Mouse (Mus musculus) heart, embryonic 12.5 days (tissue): ENCODE data around the gene Pdzk1ip1. TPM values are rescaled to one million over a fixed set of nuclear protein-coding genes. Genes with fewer than 3 reads are reported as not detected.

Experiments used
- ATAC-seq: fragments of 200-750 bp; cut with Nextera tagmentation; 2 replicates; pipeline ENCODE4 v1.8.0; 2017; ENCODE audit warnings: moderate TSS enrichment, moderate library complexity; ENCODE audit not compliant: insufficient number of reproducible peaks, low FRiP score
- H3K27ac ChIP-seq: fragments of 300-500 bp; sonication (generic); 2 replicates; pipeline ENCODE4 v1.5.1; 2016; ENCODE audit warnings: mild to moderate bottlenecking, moderate library complexity; ENCODE audit not compliant: poor library complexity, severe bottlenecking
- H3K27me3 ChIP-seq: fragments of 300-500 bp; sonication (generic); replicated peaks from 2 replicates; pipeline ENCODE4 v1.6.1; 2016; ENCODE audit warnings: mild to moderate bottlenecking, moderate library complexity
- H3K36me3 ChIP-seq: fragments of 300-500 bp; sonication (generic); 2 replicates; pipeline ENCODE4 v1.6.1; 2016; ENCODE audit warnings: mild to moderate bottlenecking, moderate library complexity
- H3K4me1 ChIP-seq: fragments of 300-500 bp; sonication (generic); replicated peaks from 2 replicates; pipeline ENCODE4 v1.6.1; 2016; ENCODE audit warnings: mild to moderate bottlenecking
- H3K4me2 ChIP-seq: fragments of 300-500 bp; sonication (generic); 2 replicates; pipeline ENCODE4 v1.6.1; 2016; ENCODE audit warnings: mild to moderate bottlenecking, moderate library complexity
- H3K4me3 ChIP-seq: fragments of 300-500 bp; sonication (generic); 2 replicates; pipeline ENCODE4 v1.5.1; 2016; ENCODE audit warnings: mild to moderate bottlenecking
- H3K9ac ChIP-seq: fragments of 300-500 bp; sonication (generic); 2 replicates; pipeline ENCODE4 v1.6.1; 2016; ENCODE audit warnings: mild to moderate bottlenecking, moderate library complexity
- H3K9me3 ChIP-seq: fragments of 300-500 bp; sonication (generic); replicated peaks from 2 replicates; pipeline ENCODE4 v1.6.1; 2016; ENCODE audit warnings: mild to moderate bottlenecking, moderate library complexity
- WGBS: fragments of 180-500 bp; shearing (Covaris S2); methylation state at CpG from one replicate; pipeline ENCODE4 v1.1.7; 2016; 5-methylcytosine and 5-hydroxymethylcytosine counted together
- polyA plus RNA-seq: library from polyadenylated mRNA; unstranded; fragments of >200 nt; fragmentation: Nextera tagmentation; extraction: Ambion mirVana; gene quantifications from 2 replicates; pipeline ENCODE4 v1.2.1, GENCODE M21; 2016

Pdzk1ip1 gene
- polyA plus RNA-seq, 1 experiment from 2014 or later: 38.8 TPM

DNA sequence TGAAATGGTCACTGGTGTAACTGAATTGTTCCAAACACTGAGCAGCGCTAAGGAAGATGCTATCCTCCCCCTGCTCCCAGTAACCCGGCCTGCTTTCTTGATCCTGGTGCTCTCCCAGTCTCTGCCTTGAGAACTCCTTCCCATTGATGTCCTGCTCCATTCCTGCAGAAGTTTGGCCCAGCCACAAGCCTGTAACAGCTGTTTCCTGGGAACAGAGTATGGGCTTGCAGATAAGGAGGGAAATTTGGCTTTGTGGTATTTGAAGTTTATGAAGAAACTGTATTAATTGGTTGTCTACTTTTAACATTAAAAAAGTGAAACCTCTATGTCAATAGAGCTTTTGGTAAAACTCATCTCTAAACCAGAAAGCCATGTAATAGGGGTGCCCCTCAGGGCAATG is 35.0 kb downstream of the Pdzk1ip1 start:
- ATAC-seq: no peak
- Histone ChIP-seq H3K27ac (no peak overlapping the region), H3K9me3 (no peaks in the 10 kb centered on the region), H3K27me3 (peaks cover 10% of the 10 kb centered on the region), H3K4me3 (no peak overlapping the region), H3K9ac (no peak overlapping the region), H3K36me3 (no peaks in the 10 kb centered on the region), H3K4me2 (no peak overlapping the region), H3K4me1 (no peaks in the 10 kb centered on the region)
- WGBS: 61% methylated on average over 2 of the region's 2 CpGs

DNA sequence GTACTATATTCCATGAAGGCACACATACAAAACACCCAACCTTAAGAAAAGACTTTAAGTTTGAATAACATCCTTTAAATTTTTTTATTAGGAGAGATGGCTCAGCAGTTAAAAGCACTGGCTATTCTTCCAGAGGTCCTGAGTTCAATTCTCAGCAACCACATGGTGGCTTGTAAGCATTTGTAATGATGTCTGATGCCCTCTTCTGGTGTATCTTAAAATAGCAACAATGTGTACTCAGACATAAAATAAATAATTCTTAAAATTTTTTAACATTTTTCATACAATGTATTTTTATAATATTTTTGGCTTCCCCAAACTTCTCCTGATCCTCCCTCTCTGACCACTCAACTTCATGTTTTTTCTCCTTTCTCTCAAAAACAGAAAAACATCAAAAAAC is 36.2 kb downstream of the Pdzk1ip1 start:
- Histone ChIP-seq H3K27me3 (peaks cover 10% of the 10 kb centered on the region), H3K4me2 (no peak overlapping the region), H3K9ac (no peak overlapping the region), H3K36me3 (no peaks in the 10 kb centered on the region), H3K4me1 (no peaks in the 10 kb centered on the region), H3K9me3 (no peaks in the 10 kb centered on the region), H3K27ac (no peak overlapping the region), H3K4me3 (no peak overlapping the region)
- no peak for ATAC-seq

DNA sequence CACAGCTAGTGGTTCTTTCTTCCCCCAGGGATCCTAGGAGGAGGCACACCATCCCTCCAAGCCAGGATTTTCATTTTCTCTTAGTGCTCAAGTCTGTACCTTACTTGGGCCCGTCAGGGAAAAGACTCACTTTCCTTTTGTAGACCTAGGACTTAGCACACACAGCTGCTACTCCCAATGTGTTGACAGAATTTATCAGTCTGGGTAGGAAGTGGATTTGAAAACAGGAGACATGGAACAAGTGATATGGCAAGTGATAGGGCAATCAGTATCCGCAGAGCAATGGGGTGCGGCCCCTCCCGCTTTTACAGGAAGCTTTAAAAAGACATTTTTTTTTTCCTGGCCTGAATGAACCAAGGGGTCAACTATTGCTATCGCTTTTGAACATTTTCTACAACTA is 44.6 kb downstream of the Pdzk1ip1 start:
- Histone ChIP-seq H3K9ac (no peak overlapping the region), H3K27ac (no peak overlapping the region), H3K4me2 (peak overlapping the region; percentile 66), H3K36me3 (no peaks in the 10 kb centered on the region), H3K9me3 (no peaks in the 10 kb centered on the region), H3K4me3 (peak overlapping the region; percentile 22; the same call in 1 of the 2 replicates), H3K4me1 (peaks cover 13% of the 10 kb centered on the region), H3K27me3 (peaks cover 21% of the 10 kb centered on the region)
- WGBS: 1% methylated on average over 5 of the region's 5 CpGs
- ATAC-seq: no peak

DNA sequence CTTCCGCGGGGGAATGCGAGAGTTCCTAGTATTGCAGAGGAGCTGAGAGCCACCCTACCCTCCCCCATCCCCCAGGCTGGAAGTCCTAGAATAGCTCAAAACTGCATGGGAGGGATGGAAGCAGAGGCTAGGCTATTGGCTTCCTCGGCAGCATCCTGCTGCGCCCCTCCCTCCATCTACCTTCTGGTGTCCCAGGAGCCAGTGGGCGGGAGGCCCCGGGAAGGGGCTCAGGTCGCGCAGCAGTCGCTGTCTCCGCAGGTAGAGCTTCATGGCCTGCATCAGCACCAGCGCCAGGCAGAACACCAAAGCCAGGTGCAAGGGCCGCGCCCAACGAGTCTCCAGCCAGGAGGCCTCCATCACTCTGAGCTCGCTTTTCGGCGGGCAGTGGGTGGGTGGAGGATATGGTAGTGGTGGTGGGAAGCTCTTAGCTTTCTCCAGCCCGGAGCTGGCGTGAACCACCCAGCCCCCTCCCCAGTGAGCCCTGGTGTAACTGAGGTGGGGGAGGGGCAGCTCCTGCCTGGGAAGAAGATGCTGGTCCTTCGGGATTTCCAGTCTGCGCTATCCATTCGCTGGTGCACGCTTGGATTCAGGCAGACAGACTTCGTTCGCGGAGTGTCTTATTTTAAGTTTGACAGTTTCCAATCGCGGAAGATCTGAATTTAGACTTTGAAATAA is 45.2 kb downstream of the Pdzk1ip1 start, which contains the start of gene Cyp4x1:
Cyp4x1 (minus strand) TSS at position 661 of the 675 bp plus-strand sequence.
- Histone ChIP-seq H3K9ac (no peak within 1 kb of the TSS), H3K4me3 (peak within 1 kb of the TSS; percentile 22), H3K4me1 (peaks cover 13% of the 10 kb centered on the region), H3K36me3 (no peaks in the 10 kb centered on the region), H3K27me3 (peaks cover 22% of the 10 kb centered on the region), H3K4me2 (peak within 1 kb of the TSS; percentile 66), H3K27ac (no peak within 1 kb of the TSS), H3K9me3 (no peaks in the 10 kb centered on the region)
- 0 out of 2 replicates have a peak, but pooled peaks have one; percentile 42 for ATAC-seq
- WGBS: under 1% methylated on average over 29 of the region's 29 CpGs

DNA sequence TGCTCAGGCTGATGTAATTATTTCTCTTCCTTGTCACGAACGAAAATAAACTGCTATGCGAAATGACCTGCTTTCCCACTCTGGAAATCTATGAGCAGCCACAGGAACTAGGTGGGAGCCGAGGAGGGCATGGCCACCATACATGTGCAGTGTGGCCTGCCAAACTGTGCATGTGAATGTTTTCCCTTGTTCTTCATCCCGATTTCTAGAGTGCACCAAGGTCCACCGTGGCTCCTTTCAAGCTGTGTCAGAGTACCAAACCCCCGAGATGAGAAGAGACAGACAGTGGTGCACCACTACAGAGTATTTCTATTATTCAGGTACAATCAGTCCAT is 45.8 kb downstream of the Pdzk1ip1 start:
- WGBS: 21% methylated on average over 7 of the region's 7 CpGs
- Histone ChIP-seq H3K4me2 (peak overlapping the region; percentile 66), H3K27ac (no peak overlapping the region), H3K9ac (no peak overlapping the region), H3K4me3 (no peak overlapping the region), H3K9me3 (no peaks in the 10 kb centered on the region), H3K4me1 (peaks cover 13% of the 10 kb centered on the region), H3K27me3 (peaks cover 22% of the 10 kb centered on the region), H3K36me3 (no peaks in the 10 kb centered on the region)
- no peak for ATAC-seq

Other genes with a start within 250 kb of the Pdzk1ip1 start
- 0.09 TPM in 1 of 2 replicates, not detected in the other for gene Foxd2, start 179.8 kb upstream of the Pdzk1ip1 start, polyA plus RNA-seq
- gene Foxe3, start 162.7 kb upstream of the Pdzk1ip1 start, polyA plus RNA-seq: not detected in 2 replicates
- 66.3 and 70.7 TPM in 2 replicates for gene Cmpk1, start 101.5 kb upstream of the Pdzk1ip1 start, polyA plus RNA-seq
- gene Stil, start 88.5 kb upstream of the Pdzk1ip1 start, polyA plus RNA-seq: 13.5 and 13.7 TPM in 2 replicates
- 6.9 and 8.3 TPM in 2 replicates for gene Tal1, start 32.3 kb upstream of the Pdzk1ip1 start, polyA plus RNA-seq
- gene Cyp4x1, start 45.6 kb downstream of the Pdzk1ip1 start, polyA plus RNA-seq: 0.10 TPM in 1 of 2 replicates, not detected in the other
- gene Cyp4a29, start 153.4 kb downstream of the Pdzk1ip1 start, polyA plus RNA-seq: not detected in 2 replicates
- not detected in 2 replicates for gene Cyp4a12a, start 210.3 kb downstream of the Pdzk1ip1 start, polyA plus RNA-seq